Mouse (Mus musculus): ENCODE measurements around the gene Ccz1. TPM values are rescaled to one million over a fixed set of nuclear protein-coding genes. Genes with fewer than 3 reads are reported as not detected.

The Ccz1 gene
- total and polyA plus RNA-seq, 3 experiments, result 9.3 to 29.6 (median 25.0) TPM

GRCm38 (mm10) chr5:143965586-143966345 is 48.9 kb downstream of the Ccz1 start:
- WGBS, result 73% methylated on average over 12 of the region's 12 CpGs
- intact Hi-C loops (cut with DNase I), result no loop called here
- Histone ChIP-seq H3K79me2 (replicated peaks; ENCODE audit: control insufficient read depth, insufficient read depth, low read length) (no peaks in the 10 kb centered on the region), H3K4me1 (ENCODE audit: control insufficient read depth, insufficient read depth, low read length) (no peaks in the 10 kb centered on the region), H3K36me3 (ENCODE audit: control insufficient read depth, insufficient read depth, low read length) (no peaks in the 10 kb centered on the region), H3K27me3 (ENCODE audit: control insufficient read depth, insufficient read depth, low read length) (no peaks in the 10 kb centered on the region), H3K9ac (ENCODE audit: low read depth, low read length) (no peak overlapping the region), H3K4me3 (no peak overlapping the region), H3K27ac (no peak overlapping the region)
- DNase-seq, result no peak
- TF ChIP-seq EP300 (IDR thresholded peaks at IDR 0.05; ENCODE audit: insufficient read depth, low read depth, low read length), result no peak
- TF ChIP-seq CTCF (IDR thresholded peaks at IDR 0.05), result no peak
- TF ChIP-seq POLR2A (IDR thresholded peaks at IDR 0.05; ENCODE audit: insufficient read depth, low read depth, low read length), result no peak

- H3K4me3 ChIP-seq, result no peak overlapping the region
- DNase-seq, result no peak
- H3K79me2 ChIP-seq (replicated peaks; ENCODE audit: control insufficient read depth, insufficient read depth, low read length), result no peaks in the 10 kb centered on the region
- intact Hi-C loops (cut with DNase I), result no loop called here
- no peaks in the 10 kb centered on the region for H3K27me3 ChIP-seq (ENCODE audit: control insufficient read depth, insufficient read depth, low read length)
- TF ChIP-seq EP300 (IDR thresholded peaks at IDR 0.05; ENCODE audit: insufficient read depth, low read depth, low read length) (no peak), CTCF (IDR thresholded peaks at IDR 0.05) (no peak), POLR2A (IDR thresholded peaks at IDR 0.05; ENCODE audit: insufficient read depth, low read depth, low read length) (no peak)
- H3K4me1 ChIP-seq (ENCODE audit: control insufficient read depth, insufficient read depth, low read length), result no peaks in the 10 kb centered on the region
- WGBS, result 83% methylated on average over 8 of the region's 8 CpGs
- no peaks in the 10 kb centered on the region for H3K36me3 ChIP-seq (ENCODE audit: control insufficient read depth, insufficient read depth, low read length)
- no peak overlapping the region for H3K9ac ChIP-seq (ENCODE audit: low read depth, low read length)
- no peak overlapping the region for H3K27ac ChIP-seq
Observed at GRCm38 (mm10) chr5:143961176-143961575, 53.5 kb downstream of the Ccz1 start.

GRCm38 (mm10) chr5:143959551-143959950 is 55.1 kb downstream of the Ccz1 start:
- Histone ChIP-seq H3K4me3 (no peak overlapping the region), H3K79me2 (replicated peaks; ENCODE audit: control insufficient read depth, insufficient read depth, low read length) (no peaks in the 10 kb centered on the region), H3K4me1 (ENCODE audit: control insufficient read depth, insufficient read depth, low read length) (no peaks in the 10 kb centered on the region), H3K9ac (ENCODE audit: low read depth, low read length) (no peak overlapping the region), H3K27me3 (ENCODE audit: control insufficient read depth, insufficient read depth, low read length) (no peaks in the 10 kb centered on the region), H3K36me3 (ENCODE audit: control insufficient read depth, insufficient read depth, low read length) (no peaks in the 10 kb centered on the region), H3K27ac (no peak overlapping the region)
- TF ChIP-seq EP300 (IDR thresholded peaks at IDR 0.05; ENCODE audit: insufficient read depth, low read depth, low read length) (no peak), CTCF (IDR thresholded peaks at IDR 0.05) (no peak), POLR2A (IDR thresholded peaks at IDR 0.05; ENCODE audit: insufficient read depth, low read depth, low read length) (no peak)
- no peak for DNase-seq
- intact Hi-C loops (cut with DNase I), result no loop called here
- WGBS, result 89% methylated on average over 11 of the region's 11 CpGs

- no peak for TF ChIP-seq CTCF (IDR thresholded peaks at IDR 0.05)
- no peak for TF ChIP-seq EP300 (IDR thresholded peaks at IDR 0.05; ENCODE audit: insufficient read depth, low read depth, low read length)
- no peak for TF ChIP-seq POLR2A (IDR thresholded peaks at IDR 0.05; ENCODE audit: insufficient read depth, low read depth, low read length)
- 89% methylated on average over 6 of the region's 6 CpGs for WGBS
- Histone ChIP-seq H3K27me3 (ENCODE audit: control insufficient read depth, insufficient read depth, low read length) (no peaks in the 10 kb centered on the region), H3K9ac (ENCODE audit: low read depth, low read length) (no peak overlapping the region), H3K36me3 (ENCODE audit: control insufficient read depth, insufficient read depth, low read length) (no peaks in the 10 kb centered on the region), H3K4me3 (no peak overlapping the region), H3K79me2 (replicated peaks; ENCODE audit: control insufficient read depth, insufficient read depth, low read length) (no peaks in the 10 kb centered on the region), H3K4me1 (ENCODE audit: control insufficient read depth, insufficient read depth, low read length) (no peaks in the 10 kb centered on the region), H3K27ac (no peak overlapping the region)
- intact Hi-C loops (cut with DNase I), result no loop called here
- DNase-seq, result no peak
Observed at GRCm38 (mm10) chr5:143957101-143957500, 57.6 kb downstream of the Ccz1 start.

GRCm38 (mm10) chr5:143950016-143950415 is 64.7 kb downstream of the Ccz1 start:
- Histone ChIP-seq H3K27ac (no peak overlapping the region), H3K4me3 (no peak overlapping the region), H3K9ac (ENCODE audit: low read depth, low read length) (no peak overlapping the region), H3K27me3 (ENCODE audit: control insufficient read depth, insufficient read depth, low read length) (no peaks in the 10 kb centered on the region), H3K36me3 (ENCODE audit: control insufficient read depth, insufficient read depth, low read length) (no peaks in the 10 kb centered on the region), H3K4me1 (ENCODE audit: control insufficient read depth, insufficient read depth, low read length) (no peaks in the 10 kb centered on the region), H3K79me2 (replicated peaks; ENCODE audit: control insufficient read depth, insufficient read depth, low read length) (no peaks in the 10 kb centered on the region)
- 49% methylated on average over 5 of the region's 5 CpGs for WGBS
- no peak for DNase-seq
- TF ChIP-seq CTCF (IDR thresholded peaks at IDR 0.05) (no peak), POLR2A (IDR thresholded peaks at IDR 0.05; ENCODE audit: insufficient read depth, low read depth, low read length) (no peak), EP300 (IDR thresholded peaks at IDR 0.05; ENCODE audit: insufficient read depth, low read depth, low read length) (no peak)
- intact Hi-C loops (cut with DNase I), result no loop called here

GRCm38 (mm10) chr5:143948361-143948760 is 66.3 kb downstream of the Ccz1 start:
- H3K4me1 ChIP-seq (ENCODE audit: control insufficient read depth, insufficient read depth, low read length), result no peaks in the 10 kb centered on the region
- H3K27ac ChIP-seq, result no peak overlapping the region
- no peak overlapping the region for H3K4me3 ChIP-seq
- H3K9ac ChIP-seq (ENCODE audit: low read depth, low read length), result no peak overlapping the region
- no peaks in the 10 kb centered on the region for H3K79me2 ChIP-seq (replicated peaks; ENCODE audit: control insufficient read depth, insufficient read depth, low read length)
- WGBS, result 83% methylated on average over 12 of the region's 12 CpGs
- TF ChIP-seq POLR2A (IDR thresholded peaks at IDR 0.05; ENCODE audit: insufficient read depth, low read depth, low read length) (no peak), CTCF (IDR thresholded peaks at IDR 0.05) (no peak), EP300 (IDR thresholded peaks at IDR 0.05; ENCODE audit: insufficient read depth, low read depth, low read length) (no peak)
- no peaks in the 10 kb centered on the region for H3K27me3 ChIP-seq (ENCODE audit: control insufficient read depth, insufficient read depth, low read length)
- DNase-seq, result no peak
- intact Hi-C loops (cut with DNase I), result no loop called here
- H3K36me3 ChIP-seq (ENCODE audit: control insufficient read depth, insufficient read depth, low read length), result no peaks in the 10 kb centered on the region

Measured in heart, adult 2 months (tissue).